8 mouse cellular contexts compared by ENCODE assay signal in the genomic region with DNA sequence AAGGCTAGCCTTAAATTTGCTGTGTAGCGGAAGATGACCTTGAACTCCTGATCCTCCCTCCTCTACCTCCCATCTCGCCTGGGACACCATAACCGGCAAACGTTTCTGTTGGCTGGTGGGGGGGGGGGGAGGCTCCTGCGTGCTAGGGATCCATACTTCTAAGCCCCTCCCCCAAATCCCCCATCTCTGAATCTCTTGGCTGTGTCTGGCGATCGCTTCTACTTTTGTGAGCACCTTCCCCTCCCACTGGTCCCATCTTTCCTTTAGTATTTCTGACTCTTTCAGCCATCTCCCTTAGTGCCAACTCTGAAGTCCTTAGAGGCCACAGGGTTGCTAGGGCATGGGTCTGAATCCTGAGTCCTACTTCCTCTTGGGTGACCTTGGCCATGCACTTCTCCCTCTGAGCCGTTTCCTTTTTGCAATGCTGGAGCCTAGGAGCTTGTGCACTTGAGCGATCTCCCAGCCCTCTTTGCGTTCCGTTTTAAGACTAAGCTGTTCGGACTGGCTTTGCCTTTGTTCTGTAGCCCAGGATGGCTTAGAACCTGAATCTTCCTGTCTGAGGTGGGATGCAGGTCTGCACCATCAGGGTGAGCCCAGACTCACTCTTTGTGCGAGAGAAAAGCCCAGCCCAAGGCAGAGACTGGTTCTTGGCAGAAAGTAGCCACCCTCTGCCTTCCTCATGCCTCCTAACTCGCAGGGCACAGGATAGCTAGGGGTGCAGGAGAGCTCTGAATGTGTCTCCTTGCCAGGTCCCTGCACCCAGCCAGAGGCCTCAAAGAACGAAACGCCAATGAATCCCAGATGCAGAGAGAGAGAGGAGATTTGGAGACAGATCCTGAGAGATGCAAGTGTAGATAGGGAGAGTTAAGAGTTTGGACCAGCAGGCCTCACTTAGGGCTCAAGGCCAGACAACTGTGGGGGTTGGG. TPM values are rescaled to one million over a fixed set of nuclear protein-coding genes. Genes with fewer than 3 reads are reported as not detected.
DNase-seq lines count a peak whose midpoint lies in the region; ATAC-seq and TF ChIP-seq lines count a peak whose summit lies in the region.

No protein-coding gene starts in this region.

- dilution Hi-C loops in CH12.LX (cut with MboI; ENCODE audit: extremely low pct_ligation_motif_present, extremely low pct_unique_long_range_greater_than_20kb, low sequenced_read_pairs) = no loop called here

- no peak overlapping the region for H3K4me2 ChIP-seq in forebrain, embryonic 16.5 days (ENCODE audit: low read length)
- H3K4me2 ChIP-seq in CH12.LX (ENCODE audit: insufficient read depth, low read depth, poor library complexity, severe bottlenecking) = peak overlapping the region; percentile 77
- peak overlapping the region; percentile 83 for H3K4me2 ChIP-seq in heart, embryonic 13.5 days
- H3K4me2 ChIP-seq in liver, embryonic 12.5 days = peak overlapping the region; percentile 69

- TF ChIP-seq RAD21 in CH12.LX (IDR thresholded peaks at IDR 0.05; ENCODE audit: low read depth, low read length) = no peak

- H3K36me3 ChIP-seq in forebrain, embryonic 10.5 days (replicated peaks) = no peaks in the 10 kb centered on the region
- no peaks in the 10 kb centered on the region for H3K36me3 ChIP-seq in forebrain, embryonic 16.5 days (ENCODE audit: control insufficient read depth, insufficient read depth)
- H3K36me3 ChIP-seq in CH12.LX (replicated peaks in 1 of 2; ENCODE audit: control insufficient read depth in 1 of 2, insufficient read depth in 1 of 2, low read length in 1 of 2) = peaks cover 13 to 26% of the 10 kb centered on the region in 2 experiments
- H3K36me3 ChIP-seq in heart, embryonic 13.5 days = no peaks in the 10 kb centered on the region
- H3K36me3 ChIP-seq in liver, embryonic 12.5 days = no peaks in the 10 kb centered on the region
- H3K36me3 ChIP-seq in splenic B cell, adult 2 months (ENCODE audit: control insufficient read depth, insufficient read depth, low read length, poor library complexity, severe bottlenecking) = peaks cover 1% of the 10 kb centered on the region; the same call in 1 of the 2 replicates

- no peak for TF ChIP-seq POLR2A in CH12.LX (IDR thresholded peaks at IDR 0.05; ENCODE audit: low read depth, low read length)

- H3K9ac ChIP-seq in forebrain, embryonic 16.5 days (replicated peaks; ENCODE audit: low read depth, low read length) = no peak overlapping the region
- H3K9ac ChIP-seq in CH12.LX (ENCODE audit: insufficient read depth, low read depth) = peak overlapping the region; percentile 93; the same call in 1 of the 2 replicates
- no peak overlapping the region for H3K9ac ChIP-seq in heart, embryonic 13.5 days
- peak overlapping the region; percentile 9; the same call in 1 of the 2 replicates for H3K9ac ChIP-seq in liver, embryonic 12.5 days

- 17% methylated on average over 16 of the region's 16 CpGs for WGBS in forebrain, embryonic 10.5 days
- 20% methylated on average over 16 of the region's 16 CpGs for WGBS in forebrain, embryonic 16.5 days
- WGBS in heart, embryonic 13.5 days = 20% methylated on average over 16 of the region's 16 CpGs
- WGBS in liver, embryonic 12.5 days (ENCODE audit: insufficient replicate concordance) = 16% methylated on average over 16 of the region's 16 CpGs

- ATAC-seq in forebrain, embryonic 16.5 days = no peak
- no peak; the same call in 1 of the 2 replicates for ATAC-seq in heart, embryonic 13.5 days (ENCODE audit: extremely low read depth, insufficient number of reproducible peaks, low FRiP score, low TSS enrichment)
- peak; percentile 11; the same call in 1 of the 2 replicates for ATAC-seq in liver, embryonic 12.5 days

- H3K4me3 ChIP-seq in forebrain, embryonic 10.5 days = peak overlapping the region; percentile 30
- no peak overlapping the region for H3K4me3 ChIP-seq in forebrain, embryonic 16.5 days (replicated peaks; ENCODE audit: low read length)
- H3K4me3 ChIP-seq in CH12.LX (replicated peaks in 1 of 3; ENCODE audit: low read depth in 2 of 3, low read length in 2 of 3, poor library complexity in 1 of 3) = peak overlapping the region; percentile 64 to 92 (median 82)
- 0 out of 2 replicates have a peak overlapping the region, but pooled peaks have one; percentile 0 for H3K4me3 ChIP-seq in heart, embryonic 13.5 days
- no peak overlapping the region; the same call in 1 of the 2 replicates for H3K4me3 ChIP-seq in liver, embryonic 12.5 days

- no peak for DNase-seq in forebrain, embryonic 10.5 days (ENCODE audit: extremely low spot score, low spot score)
- peak; percentile 56 for DNase-seq in CH12.LX (ENCODE audit: extremely low read depth)
- peak; percentile 38 for DNase-seq in splenic B cell, adult 2 months (ENCODE audit: low read depth, low spot score)
- no peak for DNase-seq in urinary bladder, postnatal 25 days (ENCODE audit: low spot score)
- no peak for DNase-seq in left cerebral cortex, postnatal 10 days (ENCODE audit: extremely low spot score in 1 of 2, low spot score in 2 of 2)

- no peak for TF ChIP-seq CTCF in CH12.LX (conservative IDR thresholded peaks at IDR 0.05 in 1 of 2, IDR thresholded peaks at IDR 0.05 in 1 of 2; ENCODE audit: low read depth in 2 of 2, low read length in 2 of 2)

- peaks cover 6% of the 10 kb centered on the region; the same call in 1 of the 2 replicates for H3K9me3 ChIP-seq in forebrain, embryonic 10.5 days
- H3K9me3 ChIP-seq in forebrain, embryonic 16.5 days (ENCODE audit: control insufficient read depth, low read length) = peaks cover 2% of the 10 kb centered on the region; the same call in 1 of the 2 replicates
- H3K9me3 ChIP-seq in CH12.LX (replicated peaks; ENCODE audit: low read length) = peaks cover 5% of the 10 kb centered on the region
- H3K9me3 ChIP-seq in heart, embryonic 13.5 days = no peaks in the 10 kb centered on the region
- peaks cover 6% of the 10 kb centered on the region; the same call in 1 of the 2 replicates for H3K9me3 ChIP-seq in liver, embryonic 12.5 days (replicated peaks)

- H3K4me1 ChIP-seq in forebrain, embryonic 10.5 days = peaks cover 31% of the 10 kb centered on the region
- peaks cover 6% of the 10 kb centered on the region for H3K4me1 ChIP-seq in forebrain, embryonic 16.5 days (replicated peaks; ENCODE audit: control insufficient read depth, insufficient read depth, low read length)
- H3K4me1 ChIP-seq in CH12.LX (ENCODE audit: control insufficient read depth in 1 of 2, insufficient read depth in 2 of 2) = peaks cover 24 to 49% of the 10 kb centered on the region in 2 experiments
- peaks cover 29% of the 10 kb centered on the region for H3K4me1 ChIP-seq in heart, embryonic 13.5 days
- peaks cover 36% of the 10 kb centered on the region for H3K4me1 ChIP-seq in liver, embryonic 12.5 days

- in situ Hi-C loops in CH12.LX (cut with MboI; ENCODE audit: low pct_ligation_motif_present, low pct_unique_long_range_greater_than_20kb, low sequenced_read_pairs) = no loop called here

- H3K27ac ChIP-seq in forebrain, embryonic 10.5 days = peak overlapping the region; percentile 73
- H3K27ac ChIP-seq in forebrain, embryonic 16.5 days (ENCODE audit: low read length) = no peak overlapping the region
- H3K27ac ChIP-seq in CH12.LX (ENCODE audit: insufficient read depth, low read depth) = peak overlapping the region; percentile 97
- H3K27ac ChIP-seq in heart, embryonic 13.5 days (replicated peaks) = peak overlapping the region; percentile 76
- peak overlapping the region; percentile 73 for H3K27ac ChIP-seq in liver, embryonic 12.5 days

- H3K79me2 ChIP-seq in CH12.LX (replicated peaks; ENCODE audit: control insufficient read depth, extremely low read depth, insufficient read depth, poor library complexity, severe bottlenecking) = peaks cover 34% of the 10 kb centered on the region

- intact Hi-C loops in left cerebral cortex, postnatal 10 days (cut with DNase I) = no loop called here

- H3K27me3 ChIP-seq in forebrain, embryonic 10.5 days (ENCODE audit: poor library complexity, severe bottlenecking) = peaks cover 66% of the 10 kb centered on the region
- H3K27me3 ChIP-seq in forebrain, embryonic 16.5 days (replicated peaks; ENCODE audit: control insufficient read depth, insufficient read depth, low read length) = peaks cover 24% of the 10 kb centered on the region
- H3K27me3 ChIP-seq in CH12.LX (replicated peaks) = no peaks in the 10 kb centered on the region
- H3K27me3 ChIP-seq in heart, embryonic 13.5 days (replicated peaks) = peaks cover 48% of the 10 kb centered on the region
- H3K27me3 ChIP-seq in liver, embryonic 12.5 days (replicated peaks) = peaks cover 39% of the 10 kb centered on the region
- no peaks in the 10 kb centered on the region for H3K27me3 ChIP-seq in splenic B cell, adult 2 months (ENCODE audit: control insufficient read depth, insufficient read depth, low read length, poor library complexity, severe bottlenecking)

- no peak for TF ChIP-seq EP300 in CH12.LX (IDR thresholded peaks at IDR 0.05; ENCODE audit: low read length)

RNA-seq across cellular contexts. Expression of gene Bcl3, which starts 0.9 kb away (rescaled TPM):
- polyA plus RNA-seq in forebrain, embryonic 10.5 days (2016; fragmentation: Nextera tagmentation; extraction: Ambion mirVana) = 0.91 and 1.4 TPM in 2 replicates
- 0.30 and 0.92 TPM in 2 replicates for polyA plus RNA-seq in forebrain, embryonic 16.5 days (2015; fragmentation: Nextera tagmentation; extraction: Ambion mirVana)
- total RNA-seq in CH12.LX (2012; rRNA removed) (15.8 and 18.8 TPM in 2 replicates), CH12.LX (2014; rRNA removed) (3.2 and 3.8 TPM in 2 replicates)
- polyA plus RNA-seq in CH12.LX (2012; ENCODE audit: insufficient read length, low read depth) = 17.9 and 25.2 TPM in 2 replicates
- polyA plus RNA-seq in heart, embryonic 13.5 days (2015; fragmentation: Nextera tagmentation; extraction: Ambion mirVana) = 1.5 and 1.9 TPM in 2 replicates
- 3.7 and 5.4 TPM in 2 replicates for polyA plus RNA-seq in liver, embryonic 12.5 days (2016; fragmentation: Nextera tagmentation; extraction: Ambion mirVana)
- 1 to 10 TPM in 1 of 2 experiments, not detected in 1; 1.0 TPM for total RNA-seq in left cerebral cortex, postnatal 10 days (2021)

RNA-seq across cellular contexts. Expression of gene Cblc, which starts 26.9 kb away (rescaled TPM):
- polyA plus RNA-seq in forebrain, embryonic 10.5 days (2016; fragmentation: Nextera tagmentation; extraction: Ambion mirVana) = 0.53 and 1.2 TPM in 2 replicates
- polyA plus RNA-seq in forebrain, embryonic 16.5 days (2015; fragmentation: Nextera tagmentation; extraction: Ambion mirVana) = not detected in 2 replicates
- total RNA-seq in CH12.LX (2012; rRNA removed) = 30.8 and 38.9 TPM in 2 replicates
- 6.4 and 7.2 TPM in 2 replicates for total RNA-seq in CH12.LX (2014; rRNA removed)
- polyA plus RNA-seq in CH12.LX (2012; ENCODE audit: insufficient read length, low read depth) = 12.7 and 13.4 TPM in 2 replicates
- 0.59 and 0.68 TPM in 2 replicates for polyA plus RNA-seq in heart, embryonic 13.5 days (2015; fragmentation: Nextera tagmentation; extraction: Ambion mirVana)
- 0.95 and 1.0 TPM in 2 replicates for polyA plus RNA-seq in liver, embryonic 12.5 days (2016; fragmentation: Nextera tagmentation; extraction: Ambion mirVana)
- total RNA-seq in left cerebral cortex, postnatal 10 days (2021) = not detected

RNA-seq across cellular contexts. Expression of gene Gm19345, which starts 28.3 kb away (rescaled TPM):
- polyA plus RNA-seq in forebrain, embryonic 10.5 days (2016; fragmentation: Nextera tagmentation; extraction: Ambion mirVana) = 0.26 TPM in 1 of 2 replicates, not detected in the other
- 8.8 and 11.8 TPM in 2 replicates for polyA plus RNA-seq in forebrain, embryonic 16.5 days (2015; fragmentation: Nextera tagmentation; extraction: Ambion mirVana)
- total RNA-seq in CH12.LX (2012; rRNA removed) (0.59 TPM in 1 of 2 replicates, not detected in the other), CH12.LX (2014; rRNA removed) (not detected in 2 replicates)
- 4.1 and 4.3 TPM in 2 replicates for polyA plus RNA-seq in CH12.LX (2012; ENCODE audit: insufficient read length, low read depth)
- not detected in 2 replicates for polyA plus RNA-seq in heart, embryonic 13.5 days (2015; fragmentation: Nextera tagmentation; extraction: Ambion mirVana)
- polyA plus RNA-seq in liver, embryonic 12.5 days (2016; fragmentation: Nextera tagmentation; extraction: Ambion mirVana) = not detected in 2 replicates
- 1 to 10 TPM; 6.3 to 6.7 TPM for total RNA-seq in left cerebral cortex, postnatal 10 days (2021)

RNA-seq across cellular contexts. Expression of gene Ceacam16, which starts 37.6 kb away (rescaled TPM):
- not detected in 2 replicates for polyA plus RNA-seq in forebrain, embryonic 10.5 days (2016; fragmentation: Nextera tagmentation; extraction: Ambion mirVana)
- polyA plus RNA-seq in forebrain, embryonic 16.5 days (2015; fragmentation: Nextera tagmentation; extraction: Ambion mirVana) = 0.46 and 0.77 TPM in 2 replicates
- total RNA-seq in CH12.LX (2012; rRNA removed) (2.5 and 3.2 TPM in 2 replicates), CH12.LX (2014; rRNA removed) (0.88 and 1.1 TPM in 2 replicates)
- polyA plus RNA-seq in CH12.LX (2012; ENCODE audit: insufficient read length, low read depth) = 6.8 and 7.7 TPM in 2 replicates
- polyA plus RNA-seq in heart, embryonic 13.5 days (2015; fragmentation: Nextera tagmentation; extraction: Ambion mirVana) = 0.13 TPM in 1 of 2 replicates, not detected in the other
- not detected in 2 replicates for polyA plus RNA-seq in liver, embryonic 12.5 days (2016; fragmentation: Nextera tagmentation; extraction: Ambion mirVana)
- not detected for total RNA-seq in left cerebral cortex, postnatal 10 days (2021)

RNA-seq across cellular contexts. Expression of gene Bcam, which starts 52.7 kb away (rescaled TPM):
- polyA plus RNA-seq in forebrain, embryonic 10.5 days (2016; fragmentation: Nextera tagmentation; extraction: Ambion mirVana) = 33.1 and 37.3 TPM in 2 replicates
- 7.9 and 8.8 TPM in 2 replicates for polyA plus RNA-seq in forebrain, embryonic 16.5 days (2015; fragmentation: Nextera tagmentation; extraction: Ambion mirVana)
- total RNA-seq in CH12.LX (2012; rRNA removed) = 8.2 and 10.9 TPM in 2 replicates
- 2.4 and 3.0 TPM in 2 replicates for total RNA-seq in CH12.LX (2014; rRNA removed)
- 4.8 and 5.3 TPM in 2 replicates for polyA plus RNA-seq in CH12.LX (2012; ENCODE audit: insufficient read length, low read depth)
- 223 and 250 TPM in 2 replicates for polyA plus RNA-seq in heart, embryonic 13.5 days (2015; fragmentation: Nextera tagmentation; extraction: Ambion mirVana)
- 11.1 and 11.3 TPM in 2 replicates for polyA plus RNA-seq in liver, embryonic 12.5 days (2016; fragmentation: Nextera tagmentation; extraction: Ambion mirVana)
- 10 to 100 TPM; 10.3 to 10.9 TPM for total RNA-seq in left cerebral cortex, postnatal 10 days (2021)

Comparison
In these comparisons a context has a peak if more than half of its experiments do, and no peak if none do; other contexts are left out.
1. H3K4me3 ChIP-seq: peak in forebrain, embryonic 10.5 days (single experiment), CH12.LX (3 of 3) and heart, embryonic 13.5 days (single experiment); none in forebrain, embryonic 16.5 days (single experiment) and liver, embryonic 12.5 days (single experiment).
2. DNase-seq: peak in CH12.LX (single experiment) and splenic B cell, adult 2 months (single experiment); none in forebrain, embryonic 10.5 days (single experiment), urinary bladder, postnatal 25 days (single experiment) and left cerebral cortex, postnatal 10 days (0 of 2).
3. H3K9ac ChIP-seq: peak in CH12.LX (single experiment) and liver, embryonic 12.5 days (single experiment); none in forebrain, embryonic 16.5 days (single experiment) and heart, embryonic 13.5 days (single experiment).